Mouse (Mus musculus): Measurements from ENCODE around the gene Ndrg2. TPM values are rescaled to one million over a fixed set of nuclear protein-coding genes. Genes with fewer than 3 reads are reported as not detected.

Ndrg2 gene
- total and polyA plus RNA-seq, 2 experiments from 2014 or later, result 356 to 449 TPM

DNA sequence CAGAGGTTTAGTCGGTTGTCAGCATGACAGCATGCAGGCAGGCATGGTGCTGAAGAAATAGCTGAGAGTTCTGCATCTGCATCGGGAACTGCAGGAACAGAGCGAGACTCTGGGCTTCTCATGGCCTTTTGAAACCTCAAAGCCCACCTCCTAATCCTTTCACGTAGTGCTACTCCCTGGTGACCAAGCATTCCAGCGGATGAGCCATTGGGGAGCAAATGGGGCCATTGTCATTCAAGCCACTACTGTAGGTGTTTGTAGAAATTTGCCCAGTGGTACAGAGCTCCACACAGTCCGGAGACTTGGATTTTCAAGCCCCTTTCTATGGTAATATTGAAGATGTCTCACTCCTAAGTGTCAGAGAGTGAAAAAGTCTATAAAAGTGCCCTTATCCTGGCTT lies 27.9 kb downstream of the Ndrg2 start:
- peak overlapping the region; percentile 65 for H3K4me3 ChIP-seq (ENCODE audit: low read depth, low read length)
- H3K9me3 ChIP-seq (ENCODE audit: low read length), result no peaks in the 10 kb centered on the region
- DNase-seq (ENCODE audit: low spot score), result no peak
- ATAC-seq (ENCODE audit: low FRiP score), result no peak
- peaks cover 30% of the 10 kb centered on the region for H3K36me3 ChIP-seq (ENCODE audit: insufficient read depth, low read length)
- no peaks in the 10 kb centered on the region for H3K27me3 ChIP-seq (ENCODE audit: insufficient read depth, low read length)
- H3K4me1 ChIP-seq (ENCODE audit: insufficient read depth, low read length), result peaks cover 9% of the 10 kb centered on the region; the same call in 1 of the 2 replicates
- no peak for TF ChIP-seq CTCF (IDR thresholded peaks at IDR 0.05)
- no peak overlapping the region for H3K9ac ChIP-seq (replicated peaks; ENCODE audit: low read length, poor library complexity, severe bottlenecking)
- H3K4me2 ChIP-seq (ENCODE audit: low read depth, low read length, poor library complexity, severe bottlenecking), result peak overlapping the region; percentile 78
- H3K27ac ChIP-seq (ENCODE audit: low read depth, low read length), result no peak overlapping the region
- WGBS, result 37% methylated on average over 6 of the region's 6 CpGs

DNA sequence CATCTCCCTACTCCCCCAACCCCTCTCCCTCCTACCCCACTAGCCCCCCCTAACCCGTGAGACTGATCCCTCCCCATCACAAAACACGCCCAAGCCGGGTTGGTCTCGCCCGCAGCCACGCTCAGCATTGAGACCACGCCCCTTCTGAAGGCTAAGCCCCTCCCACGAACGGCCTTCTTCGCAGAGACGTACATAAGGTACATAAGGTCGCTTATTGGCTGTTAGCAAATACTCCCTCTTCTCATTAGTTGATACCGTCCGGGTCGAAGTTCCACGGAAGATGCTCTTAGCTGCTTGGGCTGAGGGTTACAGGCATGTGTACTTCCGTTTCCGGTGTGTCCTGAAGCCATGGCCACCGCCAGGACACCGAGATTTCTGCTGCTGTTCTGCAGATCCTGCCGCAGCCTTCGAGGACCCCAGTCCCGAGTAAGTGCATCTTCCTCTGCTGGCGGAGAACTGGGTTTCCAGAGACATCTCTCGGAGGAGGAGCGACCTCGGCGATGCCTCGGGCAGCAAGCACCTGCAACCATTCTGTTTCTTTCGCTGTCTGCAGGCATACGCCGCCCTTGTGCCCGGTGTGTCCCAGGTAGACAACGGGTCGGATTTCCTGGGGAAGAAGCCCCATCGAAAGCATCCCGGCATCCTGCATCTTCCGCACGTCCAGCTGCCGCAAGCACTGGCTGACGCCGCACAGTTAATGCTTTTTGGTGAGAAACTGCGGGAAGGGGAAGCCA lies 29.2 kb downstream of the Ndrg2 start, which contains the start of gene Mettl17:
Gene Mettl17 (plus strand): TSS at position 245 of the 734 bp plus-strand sequence.
- no peaks in the 10 kb centered on the region for H3K27me3 ChIP-seq (ENCODE audit: insufficient read depth, low read length)
- under 1% methylated on average over 41 of the region's 43 CpGs for WGBS
- H3K4me1 ChIP-seq (ENCODE audit: insufficient read depth, low read length), result peaks cover 9% of the 10 kb centered on the region; the same call in 1 of the 2 replicates
- H3K4me3 ChIP-seq (ENCODE audit: low read depth, low read length), result peak within 1 kb of the TSS; percentile 65
- DNase-seq (ENCODE audit: low spot score) (peak; percentile 98), ATAC-seq (ENCODE audit: low FRiP score) (peak; percentile 98)
- no peaks in the 10 kb centered on the region for H3K9me3 ChIP-seq (ENCODE audit: low read length)
- peak; percentile 44 for TF ChIP-seq CTCF (IDR thresholded peaks at IDR 0.05)
- peak within 1 kb of the TSS; percentile 78 for H3K4me2 ChIP-seq (ENCODE audit: low read depth, low read length, poor library complexity, severe bottlenecking)
- H3K27ac ChIP-seq (ENCODE audit: low read depth, low read length), result peak within 1 kb of the TSS; percentile 73
- peaks cover 20% of the 10 kb centered on the region for H3K36me3 ChIP-seq (ENCODE audit: insufficient read depth, low read length)
- H3K9ac ChIP-seq (replicated peaks; ENCODE audit: low read length, poor library complexity, severe bottlenecking), result peak within 1 kb of the TSS; percentile 75

DNA sequence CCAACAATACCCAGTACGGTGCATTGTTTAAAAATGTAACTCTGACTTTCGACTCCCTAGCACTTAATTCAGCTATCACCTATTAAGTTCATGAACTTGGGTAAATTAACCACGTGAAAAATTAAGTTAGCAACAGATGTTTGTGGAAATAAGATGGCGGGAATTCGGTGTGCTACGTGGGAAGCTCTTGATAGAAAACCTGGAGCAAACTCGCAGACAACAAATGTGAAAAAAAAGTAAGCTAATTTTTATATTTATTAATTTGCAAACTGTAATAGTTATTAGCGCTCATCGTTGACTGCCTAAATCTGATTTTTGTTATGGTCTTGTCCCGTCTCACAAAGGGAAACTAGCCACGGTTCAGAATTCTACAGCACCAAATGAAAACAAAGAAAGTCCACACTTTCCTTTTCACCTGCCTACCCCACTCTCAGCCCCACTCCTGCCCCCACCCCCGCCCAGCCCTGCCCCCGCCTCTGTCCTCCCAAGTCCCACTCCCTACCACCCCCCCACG lies 29.9 kb downstream of the Ndrg2 start:
- no peaks in the 10 kb centered on the region for H3K27me3 ChIP-seq (ENCODE audit: insufficient read depth, low read length)
- H3K9me3 ChIP-seq (ENCODE audit: low read length), result no peaks in the 10 kb centered on the region
- H3K9ac ChIP-seq (replicated peaks; ENCODE audit: low read length, poor library complexity, severe bottlenecking), result peak overlapping the region; percentile 75
- H3K27ac ChIP-seq (ENCODE audit: low read depth, low read length), result peak overlapping the region; percentile 73
- under 1% methylated on average over 14 of the region's 14 CpGs for WGBS
- peak overlapping the region; percentile 78 for H3K4me2 ChIP-seq (ENCODE audit: low read depth, low read length, poor library complexity, severe bottlenecking)
- peak overlapping the region; percentile 65 for H3K4me3 ChIP-seq (ENCODE audit: low read depth, low read length)
- peaks cover 9% of the 10 kb centered on the region; the same call in 1 of the 2 replicates for H3K4me1 ChIP-seq (ENCODE audit: insufficient read depth, low read length)
- peak; percentile 29 for ATAC-seq (ENCODE audit: low FRiP score)
- no peak for TF ChIP-seq CTCF (IDR thresholded peaks at IDR 0.05)
- peaks cover 13% of the 10 kb centered on the region for H3K36me3 ChIP-seq (ENCODE audit: insufficient read depth, low read length)
- peak; percentile 42 for DNase-seq (ENCODE audit: low spot score)

DNA sequence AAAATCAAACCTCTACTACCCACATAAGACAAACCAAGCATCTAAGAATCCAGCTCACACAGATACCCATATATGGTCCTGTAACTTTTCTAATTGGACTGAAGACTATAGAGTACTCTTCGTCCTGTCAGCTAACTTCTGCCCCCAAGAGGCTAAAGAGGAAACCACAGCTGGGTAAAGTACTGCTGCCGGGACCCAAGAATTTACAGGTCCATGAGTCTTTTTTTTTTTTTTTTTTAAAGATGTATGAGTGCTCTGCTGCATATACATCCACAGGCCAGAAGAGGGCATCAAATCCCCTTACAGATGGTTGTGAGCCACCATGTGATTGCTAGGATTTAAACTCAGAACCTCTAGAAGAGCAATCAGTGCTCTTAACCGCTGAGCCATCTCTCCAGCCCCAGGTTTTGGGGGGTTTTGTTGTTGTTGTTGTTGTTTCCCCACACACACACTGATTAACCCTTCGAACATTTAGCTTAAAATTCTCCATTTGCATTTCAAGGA lies 30.4 kb downstream of the Ndrg2 start:
- WGBS, result under 1% methylated on average over 4 of the region's 4 CpGs
- H3K36me3 ChIP-seq (ENCODE audit: insufficient read depth, low read length), result peaks cover 8% of the 10 kb centered on the region

DNA sequence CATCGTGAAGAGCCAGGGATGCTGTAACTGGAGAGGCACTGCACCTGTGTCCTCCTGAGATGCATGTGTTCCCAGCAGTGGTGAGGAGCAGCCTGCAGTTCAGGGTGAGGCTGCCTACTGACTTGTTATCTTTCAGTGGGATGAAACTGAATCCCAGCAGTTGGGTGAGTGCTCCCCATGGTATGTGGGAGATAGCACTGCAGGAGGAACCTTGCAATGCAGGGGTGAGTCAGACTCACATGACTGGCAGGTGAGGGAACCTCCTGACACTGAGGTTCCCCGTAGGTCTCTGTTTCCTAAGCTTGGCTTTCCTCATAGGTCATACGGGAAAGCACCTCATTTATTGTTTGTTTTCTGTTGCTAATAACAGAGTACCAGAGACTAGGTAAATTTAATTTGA lies 36.4 kb downstream of the Ndrg2 start:
- no peak overlapping the region for H3K4me2 ChIP-seq (ENCODE audit: low read depth, low read length, poor library complexity, severe bottlenecking)
- no peak overlapping the region for H3K9ac ChIP-seq (replicated peaks; ENCODE audit: low read length, poor library complexity, severe bottlenecking)
- ATAC-seq (ENCODE audit: low FRiP score), result no peak
- DNase-seq (ENCODE audit: low spot score), result no peak
- WGBS, result 80% methylated on average over 3 of the region's 3 CpGs
- H3K36me3 ChIP-seq (ENCODE audit: insufficient read depth, low read length), result no peaks in the 10 kb centered on the region
- no peak overlapping the region for H3K4me3 ChIP-seq (ENCODE audit: low read depth, low read length)
- no peaks in the 10 kb centered on the region for H3K27me3 ChIP-seq (ENCODE audit: insufficient read depth, low read length)
- no peaks in the 10 kb centered on the region for H3K9me3 ChIP-seq (ENCODE audit: low read length)
- no peak for TF ChIP-seq CTCF (IDR thresholded peaks at IDR 0.05)
- no peak overlapping the region for H3K27ac ChIP-seq (ENCODE audit: low read depth, low read length)
- H3K4me1 ChIP-seq (ENCODE audit: insufficient read depth, low read length), result no peaks in the 10 kb centered on the region

More for the DNA sequence above, 30.4 kb downstream of the Ndrg2 start:
- TF ChIP-seq CTCF (IDR thresholded peaks at IDR 0.05), result peak; percentile 78
- Histone ChIP-seq H3K27me3 (ENCODE audit: insufficient read depth, low read length) (no peaks in the 10 kb centered on the region), H3K4me3 (ENCODE audit: low read depth, low read length) (peak overlapping the region; percentile 65), H3K4me2 (ENCODE audit: low read depth, low read length, poor library complexity, severe bottlenecking) (peak overlapping the region; percentile 78), H3K9ac (replicated peaks; ENCODE audit: low read length, poor library complexity, severe bottlenecking) (no peak overlapping the region), H3K9me3 (ENCODE audit: low read length) (no peaks in the 10 kb centered on the region), H3K4me1 (ENCODE audit: insufficient read depth, low read length) (peaks cover 9% of the 10 kb centered on the region; the same call in 1 of the 2 replicates), H3K27ac (ENCODE audit: low read depth, low read length) (peak overlapping the region; percentile 73; the same call in 1 of the 2 replicates)
- DNase-seq (ENCODE audit: low spot score) (peak; percentile 87), ATAC-seq (ENCODE audit: low FRiP score) (peak; percentile 39)

DNA sequence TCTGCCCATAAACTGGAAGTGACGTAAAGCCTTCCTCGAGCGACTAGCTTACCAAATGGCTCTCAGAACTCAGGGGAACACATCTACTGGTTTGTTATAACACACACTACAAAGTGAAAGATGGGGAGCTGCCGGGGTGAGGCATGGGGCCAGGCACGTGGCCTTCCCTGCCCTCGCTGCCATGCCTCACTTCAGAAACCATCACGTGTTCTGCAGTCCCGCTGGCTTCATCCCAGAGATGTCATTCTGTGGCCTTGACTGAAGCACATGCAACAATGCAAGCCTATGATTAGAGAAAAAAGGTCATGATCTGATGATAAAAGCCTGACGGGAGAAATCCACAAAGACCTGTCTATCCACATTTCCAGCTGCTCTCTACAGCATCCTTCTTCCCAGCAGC lies 42.2 kb downstream of the Ndrg2 start:
- H3K27ac ChIP-seq (ENCODE audit: low read depth, low read length), result no peak overlapping the region
- H3K4me3 ChIP-seq (ENCODE audit: low read depth, low read length), result no peak overlapping the region
- TF ChIP-seq CTCF (IDR thresholded peaks at IDR 0.05), result no peak
- no peaks in the 10 kb centered on the region for H3K4me1 ChIP-seq (ENCODE audit: insufficient read depth, low read length)
- no peaks in the 10 kb centered on the region for H3K36me3 ChIP-seq (ENCODE audit: insufficient read depth, low read length)
- no peak overlapping the region for H3K9ac ChIP-seq (replicated peaks; ENCODE audit: low read length, poor library complexity, severe bottlenecking)
- no peaks in the 10 kb centered on the region for H3K9me3 ChIP-seq (ENCODE audit: low read length)
- DNase-seq (ENCODE audit: low spot score) (no peak), ATAC-seq (ENCODE audit: low FRiP score) (no peak)
- H3K27me3 ChIP-seq (ENCODE audit: insufficient read depth, low read length), result no peaks in the 10 kb centered on the region
- no peak overlapping the region for H3K4me2 ChIP-seq (ENCODE audit: low read depth, low read length, poor library complexity, severe bottlenecking)
- 73% methylated on average over 9 of the region's 9 CpGs for WGBS
